Mouse (Mus musculus): ENCODE results near the gene Ddx54.

DNA sequence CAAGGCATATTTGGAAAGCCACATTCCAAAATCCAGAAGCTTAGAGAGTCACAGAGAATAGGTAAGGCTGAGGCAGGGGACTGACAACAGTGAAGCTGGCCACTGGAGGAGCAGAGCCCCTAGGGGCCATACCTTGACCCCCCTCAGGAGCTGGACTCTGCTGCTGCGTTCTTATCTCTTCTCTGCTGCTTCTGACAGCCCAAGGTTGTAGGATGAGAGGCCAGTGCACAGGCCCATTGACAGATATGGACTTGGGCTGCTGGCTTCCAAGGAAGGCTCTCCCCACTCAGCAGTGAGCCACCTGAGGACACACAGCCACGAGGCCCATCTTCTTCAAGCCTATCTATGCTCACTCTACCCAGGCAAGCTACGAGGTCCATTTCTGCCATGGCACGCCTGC is 43.6 kb upstream of the Ddx54 start:
- TF ChIP-seq CTCF (IDR thresholded peaks at IDR 0.05; ENCODE audit: low read depth) (no peak), EP300 (IDR thresholded peaks at IDR 0.05; ENCODE audit: low read depth) (no peak)
